In genomic region chr11:117881787-117882186, GRCm38 (mm10) we compare ENCODE assay signal across 8 mouse cellular contexts. TPM values are rescaled to one million over a fixed set of nuclear protein-coding genes. Genes with fewer than 3 reads are reported as not detected.
A peak's percentile ranks its signal among the peaks of the same experiment; 100 is the strongest.
DNase-seq lines count a peak whose midpoint lies in the region; ATAC-seq lines count a peak whose summit lies in the region.

No protein-coding gene starts in this region.

- ATAC-seq in heart, embryonic 12.5 days (ENCODE audit: insufficient number of reproducible peaks, low FRiP score), result no peak
- peak; percentile 26; the same call in 1 of the 2 replicates for ATAC-seq in stomach, embryonic 16.5 days (ENCODE audit: insufficient read depth, low FRiP score)

- H3K4me2 ChIP-seq in heart, embryonic 12.5 days, result no peak overlapping the region
- H3K4me2 ChIP-seq in stomach, embryonic 16.5 days (ENCODE audit: low read depth, low read length), result no peak overlapping the region

- no peaks in the 10 kb centered on the region for H3K36me3 ChIP-seq in heart, embryonic 12.5 days
- H3K36me3 ChIP-seq in stomach, embryonic 16.5 days (ENCODE audit: control insufficient read depth, insufficient read depth, low read length), result no peaks in the 10 kb centered on the region

- H3K27ac ChIP-seq in heart, embryonic 12.5 days (ENCODE audit: poor library complexity, severe bottlenecking), result peak overlapping the region; percentile 20; the same call in 1 of the 2 replicates
- H3K27ac ChIP-seq in stomach, embryonic 16.5 days (ENCODE audit: low read length), result peak overlapping the region; percentile 63

- 12% methylated on average over 8 of the region's 8 CpGs for WGBS in heart, embryonic 12.5 days
- 4% methylated on average over 8 of the region's 8 CpGs for WGBS in large intestine, adult 2 months
- 7% methylated on average over 8 of the region's 8 CpGs for WGBS in stomach, embryonic 16.5 days

- 0 out of 2 replicates have a peak overlapping the region, but pooled peaks have one; percentile 6 for H3K9ac ChIP-seq in heart, embryonic 12.5 days
- H3K9ac ChIP-seq in stomach, embryonic 16.5 days (ENCODE audit: low read length), result 0 out of 2 replicates have a peak overlapping the region, but pooled peaks have one; percentile 33

- H3K4me3 ChIP-seq in heart, embryonic 12.5 days, result no peak overlapping the region
- H3K4me3 ChIP-seq in stomach, embryonic 16.5 days (replicated peaks; ENCODE audit: low read length), result no peak overlapping the region

- H3K4me1 ChIP-seq in heart, embryonic 12.5 days (replicated peaks), result peaks cover 61% of the 10 kb centered on the region
- H3K4me1 ChIP-seq in stomach, embryonic 16.5 days (ENCODE audit: control insufficient read depth, insufficient read depth, low read length), result peaks cover 30% of the 10 kb centered on the region

- H3K9me3 ChIP-seq in heart, embryonic 12.5 days (replicated peaks), result no peaks in the 10 kb centered on the region
- no peaks in the 10 kb centered on the region for H3K9me3 ChIP-seq in stomach, embryonic 16.5 days (replicated peaks; ENCODE audit: control insufficient read depth, low read length)

- H3K27me3 ChIP-seq in heart, embryonic 12.5 days (replicated peaks), result no peaks in the 10 kb centered on the region
- no peaks in the 10 kb centered on the region for H3K27me3 ChIP-seq in stomach, embryonic 16.5 days (ENCODE audit: control insufficient read depth, insufficient read depth, low read length)

- peak; percentile 74 for DNase-seq in urinary bladder, postnatal 14 days (ENCODE audit: low spot score)
- DNase-seq in urinary bladder, postnatal 25 days (ENCODE audit: low spot score), result no peak
- DNase-seq in large intestine, adult 2 months (ENCODE audit: low read depth, low spot score), result peak; percentile 35
- DNase-seq in cerebellum, adult 8-10 months, result no peak
- no peak for DNase-seq in gastrocnemius, postnatal 4 days (ENCODE audit: low spot score in 2 of 2)
- DNase-seq in c-Kit-positive CD71-positive TER-119-positive erythroid progenitor cells, embryonic 14.5 days (ENCODE audit: low spot score), result no peak

RNA-seq across cellular contexts. Expression of gene Tha1, which starts 8.5 kb away (rescaled TPM):
- polyA plus RNA-seq in heart, embryonic 12.5 days (2016; fragmentation: Nextera tagmentation; extraction: Ambion mirVana), result 3.7 and 4.9 TPM in 2 replicates
- polyA plus RNA-seq in large intestine, adult 2 months (2012; rRNA removed), result 24.4 and 25.7 TPM in 2 replicates
- polyA plus RNA-seq in stomach, embryonic 16.5 days (2015; fragmentation: Nextera tagmentation; extraction: Ambion mirVana), result 6.8 and 8.2 TPM in 2 replicates
- total RNA-seq in gastrocnemius, postnatal 4 days (2021), result 1 to 10 TPM; 4.5 to 5.2 TPM

RNA-seq across cellular contexts. Expression of gene Tmem235, which starts 21.2 kb away (rescaled TPM):
- not detected in 2 replicates for polyA plus RNA-seq in heart, embryonic 12.5 days (2016; fragmentation: Nextera tagmentation; extraction: Ambion mirVana)
- 0.09 and 0.26 TPM in 2 replicates for polyA plus RNA-seq in large intestine, adult 2 months (2012; rRNA removed)
- polyA plus RNA-seq in stomach, embryonic 16.5 days (2015; fragmentation: Nextera tagmentation; extraction: Ambion mirVana), result not detected in 2 replicates
- not detected for total RNA-seq in gastrocnemius, postnatal 4 days (2021)

RNA-seq across cellular contexts. Expression of gene Birc5, which starts 32.7 kb away (rescaled TPM):
- 250 and 252 TPM in 2 replicates for polyA plus RNA-seq in heart, embryonic 12.5 days (2016; fragmentation: Nextera tagmentation; extraction: Ambion mirVana)
- 35.8 and 45.0 TPM in 2 replicates for polyA plus RNA-seq in large intestine, adult 2 months (2012; rRNA removed)
- polyA plus RNA-seq in stomach, embryonic 16.5 days (2015; fragmentation: Nextera tagmentation; extraction: Ambion mirVana), result 230 and 247 TPM in 2 replicates
- 10 to 100 TPM; 23.2 to 25.2 TPM for total RNA-seq in gastrocnemius, postnatal 4 days (2021)

RNA-seq across cellular contexts. Expression of gene Tk1, which starts 55.9 kb away (rescaled TPM):
- polyA plus RNA-seq in heart, embryonic 12.5 days (2016; fragmentation: Nextera tagmentation; extraction: Ambion mirVana), result 101 and 105 TPM in 2 replicates
- 79.4 and 95.1 TPM in 2 replicates for polyA plus RNA-seq in large intestine, adult 2 months (2012; rRNA removed)
- 120 and 128 TPM in 2 replicates for polyA plus RNA-seq in stomach, embryonic 16.5 days (2015; fragmentation: Nextera tagmentation; extraction: Ambion mirVana)
- total RNA-seq in gastrocnemius, postnatal 4 days (2021), result 10 to 100 TPM; 38.4 to 43.9 TPM

RNA-seq across cellular contexts. Expression of gene Afmid, which starts 56.1 kb away (rescaled TPM):
- 10.5 and 13.5 TPM in 2 replicates for polyA plus RNA-seq in heart, embryonic 12.5 days (2016; fragmentation: Nextera tagmentation; extraction: Ambion mirVana)
- 9.3 and 13.5 TPM in 2 replicates for polyA plus RNA-seq in large intestine, adult 2 months (2012; rRNA removed)
- polyA plus RNA-seq in stomach, embryonic 16.5 days (2015; fragmentation: Nextera tagmentation; extraction: Ambion mirVana), result 6.8 and 8.5 TPM in 2 replicates
- 1 to 10 TPM; 6.1 to 9.6 TPM for total RNA-seq in gastrocnemius, postnatal 4 days (2021)

Comparison
In these comparisons a context has a peak if more than half of its experiments do, and no peak if none do; other contexts are left out.
1. DNase-seq: peak in urinary bladder, postnatal 14 days (single experiment) and large intestine, adult 2 months (single experiment); none in urinary bladder, postnatal 25 days (single experiment), cerebellum, adult 8-10 months (single experiment), gastrocnemius, postnatal 4 days (0 of 2) and c-Kit-positive CD71-positive TER-119-positive erythroid progenitor cells, embryonic 14.5 days (single experiment).